Mouse (Mus musculus): ENCODE data around the gene Dnah2.

Gene Dnah2

GRCm38 (mm10) chr11:69405397-69406200 lies 143.3 kb downstream of the Dnah2 start:
- DNase-seq, result no peak

DNA sequence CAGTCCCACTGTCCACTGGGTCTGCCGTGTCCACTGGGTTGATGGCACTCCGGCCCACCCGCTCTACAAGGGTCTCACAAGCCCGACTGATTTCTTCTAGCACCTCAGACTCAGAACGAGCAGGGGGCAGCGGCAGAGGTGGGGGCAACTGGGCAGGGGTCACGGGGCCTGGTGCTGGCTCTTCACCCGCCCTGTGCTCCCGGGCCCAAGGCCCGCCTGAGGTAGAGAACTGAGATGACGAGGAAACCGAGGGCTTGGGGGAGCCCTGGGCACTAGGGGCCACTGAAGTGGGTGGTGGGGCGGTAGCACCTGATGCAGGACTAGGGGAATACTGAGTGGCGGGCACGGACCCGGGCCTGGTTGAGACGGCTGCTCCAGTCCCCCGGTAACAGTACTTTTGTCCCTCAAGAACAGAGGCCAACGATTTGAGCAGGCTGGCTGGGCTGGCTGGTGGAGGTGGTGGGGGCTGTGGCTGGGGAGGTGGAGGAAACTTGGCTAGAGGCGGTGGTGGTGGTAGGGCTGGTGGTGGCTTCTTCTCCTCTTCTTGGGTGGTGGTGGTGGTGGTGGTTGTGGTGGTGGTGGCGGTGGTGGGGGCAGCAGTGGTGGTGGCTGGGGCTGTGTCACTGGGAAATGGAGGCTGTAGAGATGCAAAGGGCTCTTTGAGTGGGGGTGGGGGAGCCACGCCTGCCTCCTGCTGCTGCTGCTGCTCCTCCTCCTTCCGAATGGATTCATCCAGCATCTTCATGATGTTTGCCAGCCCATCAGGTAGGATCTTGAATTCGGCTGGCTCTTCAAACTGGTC lies 144.1 kb downstream of the Dnah2 start:
- no peak for DNase-seq

GRCm38 (mm10) chr11:69403691-69404594 lies 145.0 kb downstream of the Dnah2 start:
- no peak for DNase-seq

DNA sequence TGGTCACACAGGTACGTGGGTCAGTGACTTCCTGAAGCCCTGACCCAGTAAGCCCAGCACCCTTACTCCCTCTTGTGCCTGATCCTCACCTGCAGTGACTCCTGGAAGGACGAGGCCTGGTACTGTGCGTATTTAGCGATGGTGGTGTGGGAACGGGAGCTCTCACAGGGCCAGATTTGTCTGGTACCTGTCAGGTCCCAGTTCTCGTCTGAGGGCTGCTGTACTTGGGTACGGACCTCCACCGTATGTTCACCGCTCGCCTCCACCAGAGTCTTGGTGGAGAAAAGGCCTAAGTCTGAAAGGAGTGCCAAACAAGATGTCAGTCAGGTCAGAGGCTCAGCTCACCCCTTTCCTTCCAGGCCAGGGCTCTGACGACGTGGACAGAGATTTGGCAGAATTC lies 146.9 kb downstream of the Dnah2 start:
- no peak for DNase-seq

- peak; percentile 79 for DNase-seq
Measured at GRCm38 (mm10) chr11:69401210-69401637, 147.7 kb downstream of the Dnah2 start.

- DNase-seq, result no peak
Measured at GRCm38 (mm10) chr11:69400083-69400850, 148.6 kb downstream of the Dnah2 start.

DNA sequence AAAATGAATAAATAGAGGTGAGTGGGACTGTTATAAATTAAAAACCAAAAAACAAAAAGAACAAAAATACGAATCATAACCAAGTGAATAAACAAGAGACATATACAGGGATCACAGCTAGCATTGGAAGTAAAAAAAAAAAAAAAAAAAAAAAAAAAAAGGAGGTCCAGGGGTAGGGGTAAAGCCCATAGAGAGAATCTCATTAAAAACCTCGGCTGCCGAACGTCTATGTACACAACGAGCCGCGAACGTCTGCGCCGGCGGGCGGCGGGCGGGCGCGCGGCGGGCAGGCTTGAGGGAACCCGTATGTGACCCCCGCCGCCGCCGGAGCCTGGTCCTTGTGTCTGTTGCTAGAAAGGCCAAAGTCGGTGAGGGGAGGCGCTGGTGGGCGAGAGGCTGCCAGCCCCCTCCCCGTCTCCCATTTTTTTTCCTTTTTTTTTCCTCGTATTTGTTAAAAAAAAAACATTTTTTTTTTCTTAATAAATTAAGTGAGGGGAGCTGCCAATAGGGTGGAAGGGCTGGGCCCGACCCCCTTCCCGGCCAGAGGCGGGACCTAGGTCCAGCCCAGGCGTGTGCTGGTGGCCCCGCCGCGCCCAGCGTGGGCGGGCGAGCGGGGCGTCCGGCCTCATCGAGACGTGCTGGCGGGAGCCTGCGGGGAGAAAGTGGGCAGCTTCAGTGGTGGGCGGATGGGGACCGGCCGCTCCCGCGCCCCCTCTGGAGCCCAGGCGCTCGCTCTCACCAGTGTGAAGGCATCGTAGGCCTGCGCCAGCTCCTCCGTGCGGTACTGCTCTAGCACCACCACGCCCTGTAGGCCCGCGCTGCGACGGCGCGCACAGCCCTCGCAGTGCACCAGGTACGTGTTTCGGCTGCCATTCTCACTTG lies 149.5 kb downstream of the Dnah2 start:
- no peak for DNase-seq

DNA sequence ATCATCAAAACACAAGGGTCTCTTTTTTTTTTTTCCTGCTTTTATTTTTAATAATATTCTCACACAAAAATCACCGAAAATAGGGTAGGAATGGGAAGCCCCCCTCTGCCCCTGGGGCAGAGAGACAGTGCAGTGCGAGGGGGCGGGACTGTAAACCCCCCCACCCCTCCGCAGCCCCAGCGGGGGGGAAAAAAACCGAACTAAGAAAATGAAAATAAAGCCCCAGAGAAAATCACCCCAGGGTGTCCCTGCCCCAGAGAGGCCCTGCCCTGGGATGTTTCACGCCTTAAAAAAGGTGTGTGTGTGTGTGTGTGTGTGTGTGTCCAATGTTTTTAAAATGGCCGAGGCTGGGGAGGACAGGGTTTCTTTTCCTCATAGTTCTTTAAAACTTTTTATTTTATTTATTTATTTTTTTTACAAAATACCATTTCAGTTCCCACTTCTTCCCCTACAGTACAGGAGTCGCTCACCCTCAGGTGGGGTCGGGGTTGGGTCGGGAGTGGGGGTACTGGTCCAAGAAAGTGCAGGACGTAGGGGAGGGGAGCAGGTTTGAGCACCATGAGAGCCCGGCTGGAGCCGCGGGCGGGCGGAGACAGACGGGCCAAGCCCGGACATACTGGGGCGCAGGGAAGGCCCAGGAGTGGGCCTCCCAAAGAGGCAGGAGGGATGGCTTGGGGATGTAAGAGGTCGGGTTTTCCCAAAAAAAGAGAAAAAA lies 150.3 kb downstream of the Dnah2 start:
- no peak for DNase-seq

GRCm38 (mm10) chr11:69398059-69398458 lies 150.9 kb downstream of the Dnah2 start, which contains the start of gene Tmem88:
Gene Tmem88 (minus strand): TSS chr11:69398234.
- no peak for DNase-seq

DNA sequence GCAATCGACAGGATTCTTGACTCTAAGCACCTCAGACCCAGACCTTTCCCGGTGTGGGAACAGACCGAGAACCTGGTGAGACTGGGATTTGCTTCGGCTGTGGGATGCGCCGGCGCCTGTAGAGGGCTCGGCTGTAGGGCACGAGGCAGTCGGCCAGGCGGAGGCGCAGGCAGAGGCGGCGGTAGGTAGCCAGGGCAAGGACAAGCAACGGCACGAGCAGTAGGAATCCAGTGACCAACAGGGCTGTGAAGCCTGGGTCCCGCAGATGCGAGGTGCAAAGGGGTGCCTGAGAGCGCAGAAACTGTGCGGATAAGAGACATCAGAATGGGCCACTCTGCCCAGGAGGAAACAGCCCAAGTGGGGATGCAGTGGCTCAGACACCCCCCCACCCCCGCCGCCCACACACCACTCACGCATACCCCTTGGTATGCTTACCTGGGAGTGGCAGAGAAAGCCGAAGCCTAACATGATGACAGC lies 151.3 kb downstream of the Dnah2 start:
- DNase-seq, result peak; percentile 40

DNA sequence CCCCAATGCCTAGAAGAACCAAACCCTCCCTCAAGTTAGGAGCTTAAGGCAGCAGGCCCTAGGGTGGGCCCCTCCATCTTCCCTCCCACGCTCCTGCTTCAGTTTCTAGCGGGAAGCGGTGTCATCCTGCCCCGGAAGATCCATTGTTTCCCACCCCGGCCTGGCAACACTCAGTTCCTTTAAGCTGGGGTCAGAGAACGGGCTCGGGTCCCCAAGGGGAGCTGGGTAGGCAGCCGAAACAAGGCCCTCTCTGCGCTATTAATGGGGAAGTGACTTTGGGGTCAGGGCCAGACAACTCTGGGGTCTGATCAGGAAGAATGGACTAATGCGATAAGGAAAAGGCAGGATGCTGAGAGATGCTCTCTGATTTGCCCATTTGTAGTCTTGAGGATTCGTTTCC lies 152.1 kb downstream of the Dnah2 start:
- DNase-seq, result peak; percentile 22

- peak; percentile 87 for DNase-seq
Measured at GRCm38 (mm10) chr11:69395634-69396373, 153.1 kb downstream of the Dnah2 start.

GRCm38 (mm10) chr11:69395235-69395633 lies 153.7 kb downstream of the Dnah2 start, which contains the start of the genes Naa38 and Cyb5d1:
Gene Naa38 (plus strand): TSS chr11:69395487.
Gene Cyb5d1 (minus strand): TSS chr11:69395631.
- DNase-seq, result peak; percentile 77

GRCm38 (mm10) chr11:69394591-69395167 lies 154.2 kb downstream of the Dnah2 start:
- peak; percentile 6 for DNase-seq

- peak; percentile 61 for DNase-seq
Measured at GRCm38 (mm10) chr11:69390400-69391034, 158.4 kb downstream of the Dnah2 start.

GRCm38 (mm10) chr11:69389531-69390399 lies 159.1 kb downstream of the Dnah2 start:
- peak; percentile 70 for DNase-seq

DNA sequence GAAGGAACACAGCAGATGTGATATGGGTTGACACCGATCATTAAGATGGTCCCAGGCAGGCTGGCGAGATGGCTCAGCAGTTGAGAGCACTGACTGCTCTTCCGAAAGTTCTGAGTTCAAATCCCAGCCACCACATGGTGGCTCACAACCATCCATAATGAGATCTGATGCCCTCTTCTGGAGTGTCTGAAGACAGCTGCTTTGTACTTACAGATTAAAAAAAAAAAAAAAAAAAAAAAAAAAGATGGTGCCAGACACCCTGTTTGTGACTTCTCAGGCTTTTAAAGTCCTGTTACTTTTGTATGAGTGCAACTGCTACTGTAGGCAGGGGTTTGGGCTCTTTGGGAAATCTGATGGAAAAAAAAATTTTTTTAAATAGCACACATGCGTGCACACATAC lies 160.2 kb downstream of the Dnah2 start:
- no peak for DNase-seq
